Mouse (Mus musculus) layer of hippocampus, adult 6 months (tissue): Measurements from ENCODE around the gene Faiml. TPM values are rescaled to one million over a fixed set of nuclear protein-coding genes. Genes with fewer than 3 reads are reported as not detected.

Source experiments
- long read RNA-seq, 2 experiments: library from polyadenylated mRNA; unstranded; transcript quantifications; one replicate each; pipeline ENCODE4 v2.0.0; 2019 to 2020
- polyA plus RNA-seq: library from polyadenylated mRNA; unstranded; fragments of <200 nt; fragmentation: Nextera tagmentation; gene quantifications from 2 replicates; pipeline ENCODE4 v1.2.3, GENCODE M21; 2021

Gene Faiml
- not detected in 2 replicates for polyA plus RNA-seq
- long read RNA-seq, experiment 1, result 0 reads
- long read RNA-seq, experiment 2, result 0 reads

GRCm38 (mm10) chr9:99237139-99237538 is at the start of gene Faiml:
TSS of gene Faiml (minus strand) at chr9:99237239.

GRCm38 (mm10) chr9:99243190-99243894 is 6.3 kb upstream of the Faiml start, which contains the start of gene Cep70:
TSS of gene Cep70 (plus strand) at chr9:99243367.

Other genes starting within 250 kb of the Faiml start
- 0.18 and 0.20 TPM in 2 replicates for gene Gm1123, start 201.5 kb downstream of the Faiml start, polyA plus RNA-seq
- 3.4 and 4.3 TPM in 2 replicates for gene Pik3cb, start 96.6 kb downstream of the Faiml start, polyA plus RNA-seq
- gene Cep70, start 6.1 kb upstream of the Faiml start, polyA plus RNA-seq, result 8.7 and 11.5 TPM in 2 replicates
- 0.46 and 0.69 TPM in 2 replicates for gene Esyt3, start 121.3 kb upstream of the Faiml start, polyA plus RNA-seq
- 186 and 220 TPM in 2 replicates for gene Mras, start 200.1 kb upstream of the Faiml start, polyA plus RNA-seq
- gene Nme9, start 214.2 kb upstream of the Faiml start, polyA plus RNA-seq, result 3.4 and 4.0 TPM in 2 replicates